Mouse (Mus musculus): ENCODE data around the gene Fbxo47. TPM values are rescaled to one million over a fixed set of nuclear protein-coding genes. Genes with fewer than 3 reads are reported as not detected.

The Fbxo47 gene
- 0.39 TPM in 2 replicates for polyA plus RNA-seq (2015; fragmentation: Nextera tagmentation; extraction: Ambion mirVana)

DNA sequence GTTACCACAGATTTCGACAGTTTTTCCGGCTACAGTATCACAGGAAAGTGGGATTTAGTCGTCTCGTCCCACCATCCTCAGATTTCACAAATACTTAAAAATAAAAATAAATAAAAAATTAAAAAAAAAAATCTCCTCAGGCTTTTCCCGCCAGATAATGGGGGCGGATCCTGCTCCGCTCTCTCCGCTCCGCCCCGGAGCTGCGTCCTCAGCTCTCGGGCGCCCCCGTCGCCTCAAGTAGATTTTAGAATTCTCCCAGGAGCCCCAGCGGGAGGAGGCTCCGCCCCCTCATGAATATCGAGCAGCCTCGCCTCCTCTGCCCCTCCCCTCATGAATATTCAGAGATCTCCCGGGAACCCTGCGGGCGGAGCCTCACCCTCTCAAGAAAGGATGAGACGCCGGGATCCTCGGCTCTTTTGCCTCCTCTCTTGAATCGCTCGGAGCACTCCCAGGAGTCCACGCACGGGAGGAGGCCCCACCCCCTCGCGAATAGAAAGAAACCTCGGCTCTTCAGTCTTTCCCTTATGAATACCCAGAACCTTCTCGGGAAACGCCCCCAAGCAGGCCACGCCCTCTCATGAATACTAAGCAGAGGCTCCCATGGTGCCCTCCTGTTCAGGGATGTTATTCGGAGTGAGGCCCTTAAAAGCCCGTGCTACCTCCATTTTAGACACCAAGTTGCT lies at the start of gene Fbxo47:
Fbxo47 (minus strand) TSS at position 237 of the 683 bp plus-strand sequence.
- Histone ChIP-seq H3K27ac (ENCODE audit: low read length) (peak within 1 kb of the TSS; percentile 87), H3K36me3 (ENCODE audit: control insufficient read depth, insufficient read depth) (no peaks in the 10 kb centered on the region), H3K27me3 (ENCODE audit: control insufficient read depth, insufficient read depth, low read depth, low read length) (no peaks in the 10 kb centered on the region), H3K9ac (ENCODE audit: low read depth, low read length) (peak within 1 kb of the TSS; percentile 72), H3K4me2 (ENCODE audit: low read depth, low read length) (peak within 1 kb of the TSS; percentile 74), H3K4me1 (ENCODE audit: control insufficient read depth, low read depth, low read length) (peaks cover 5% of the 10 kb centered on the region), H3K9me3 (replicated peaks; ENCODE audit: control insufficient read depth, low read length) (no peaks in the 10 kb centered on the region; the same call in 1 of the 2 replicates), H3K4me3 (ENCODE audit: low read depth, low read length) (peak within 1 kb of the TSS; percentile 71)
- peak; percentile 92 for ATAC-seq (ENCODE audit: low read depth)
- under 1% methylated on average over 37 of the region's 37 CpGs for WGBS (ENCODE audit: insufficient replicate concordance)

DNA sequence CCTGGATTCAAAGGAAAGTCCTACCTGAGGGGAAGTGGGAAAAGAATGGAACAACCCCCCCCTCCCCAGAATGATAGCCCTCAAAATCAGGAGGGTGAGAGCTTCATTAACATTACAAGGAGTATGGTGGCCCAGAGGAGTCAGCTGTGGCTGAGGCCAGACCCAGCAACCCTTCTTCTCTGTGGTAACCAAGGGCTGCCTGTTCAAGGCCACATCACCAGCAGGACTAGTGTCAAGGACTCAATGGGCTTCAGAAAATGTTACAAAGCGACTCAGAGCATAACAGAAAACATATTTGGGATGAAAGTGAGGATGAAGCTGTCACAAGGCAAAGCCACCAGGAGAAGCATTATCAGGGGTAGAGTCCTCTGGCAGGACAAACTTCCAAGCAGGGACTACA lies 49.6 kb upstream of the Fbxo47 start:
- Histone ChIP-seq H3K4me2 (ENCODE audit: low read depth, low read length) (no peak overlapping the region), H3K27ac (ENCODE audit: low read length) (no peak overlapping the region), H3K9me3 (replicated peaks; ENCODE audit: control insufficient read depth, low read length) (no peaks in the 10 kb centered on the region), H3K4me3 (ENCODE audit: low read depth, low read length) (no peak overlapping the region), H3K4me1 (ENCODE audit: control insufficient read depth, low read depth, low read length) (peaks cover 4% of the 10 kb centered on the region; the same call in 1 of the 2 replicates), H3K27me3 (ENCODE audit: control insufficient read depth, insufficient read depth, low read depth, low read length) (no peaks in the 10 kb centered on the region; the same call in 1 of the 2 replicates), H3K9ac (ENCODE audit: low read depth, low read length) (no peak overlapping the region), H3K36me3 (ENCODE audit: control insufficient read depth, insufficient read depth) (no peaks in the 10 kb centered on the region)
- 56% methylated on average over 1 of the region's 1 CpGs for WGBS (ENCODE audit: insufficient replicate concordance)
- no peak for ATAC-seq (ENCODE audit: low read depth)

DNA sequence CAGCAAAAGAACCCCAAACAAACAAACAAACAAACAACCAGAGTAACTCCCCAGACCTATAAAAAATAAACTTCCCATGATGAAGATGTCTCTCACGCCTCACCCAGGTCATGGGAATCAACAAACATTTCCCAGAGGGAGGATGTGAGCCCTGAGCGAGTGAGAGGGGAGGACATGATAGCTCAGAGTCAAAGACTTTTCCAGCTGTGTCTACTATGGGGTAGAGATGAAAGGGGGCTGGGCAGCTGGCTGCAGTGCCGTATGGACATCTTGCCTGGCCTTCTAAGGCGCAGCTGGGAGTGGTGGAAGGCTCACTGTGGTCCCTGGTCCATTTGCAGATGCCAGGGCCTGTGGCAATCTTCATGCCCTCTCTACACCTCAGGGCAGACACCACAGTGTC lies 45.0 kb upstream of the Fbxo47 start:
- Histone ChIP-seq H3K9ac (ENCODE audit: low read depth, low read length) (no peak overlapping the region), H3K4me3 (ENCODE audit: low read depth, low read length) (no peak overlapping the region), H3K27ac (ENCODE audit: low read length) (no peak overlapping the region), H3K9me3 (replicated peaks; ENCODE audit: control insufficient read depth, low read length) (no peaks in the 10 kb centered on the region), H3K4me2 (ENCODE audit: low read depth, low read length) (no peak overlapping the region), H3K27me3 (ENCODE audit: control insufficient read depth, insufficient read depth, low read depth, low read length) (no peaks in the 10 kb centered on the region; the same call in 1 of the 2 replicates), H3K4me1 (ENCODE audit: control insufficient read depth, low read depth, low read length) (no peaks in the 10 kb centered on the region), H3K36me3 (ENCODE audit: control insufficient read depth, insufficient read depth) (no peaks in the 10 kb centered on the region)
- 59% methylated on average over 4 of the region's 4 CpGs for WGBS (ENCODE audit: insufficient replicate concordance)
- no peak for ATAC-seq (ENCODE audit: low read depth)

DNA sequence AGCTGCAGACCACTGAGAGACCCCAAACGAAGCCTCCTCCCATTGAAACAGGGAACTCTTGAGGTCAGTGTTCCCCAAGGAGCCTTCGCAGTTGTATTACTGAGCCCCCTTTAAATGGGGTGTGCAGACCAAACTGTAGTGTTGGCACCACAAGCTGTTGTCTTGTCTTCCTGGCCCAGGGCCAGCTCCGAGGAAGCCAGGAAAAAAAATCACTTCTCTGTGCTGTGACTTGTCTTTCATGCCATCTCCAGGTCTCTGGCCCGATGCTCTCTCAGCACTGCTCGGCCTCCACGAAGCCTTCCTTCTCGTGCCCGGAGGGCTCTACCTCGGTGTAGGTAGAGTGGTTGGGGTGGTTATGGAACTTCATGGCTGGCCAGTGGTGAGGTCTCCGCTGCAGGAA lies 40.3 kb upstream of the Fbxo47 start:
- WGBS (ENCODE audit: insufficient replicate concordance): 77% methylated on average over 10 of the region's 10 CpGs
- no peak for ATAC-seq (ENCODE audit: low read depth)
- no peaks in the 10 kb centered on the region; the same call in 1 of the 2 replicates for H3K27me3 ChIP-seq (ENCODE audit: control insufficient read depth, insufficient read depth, low read depth, low read length)

DNA sequence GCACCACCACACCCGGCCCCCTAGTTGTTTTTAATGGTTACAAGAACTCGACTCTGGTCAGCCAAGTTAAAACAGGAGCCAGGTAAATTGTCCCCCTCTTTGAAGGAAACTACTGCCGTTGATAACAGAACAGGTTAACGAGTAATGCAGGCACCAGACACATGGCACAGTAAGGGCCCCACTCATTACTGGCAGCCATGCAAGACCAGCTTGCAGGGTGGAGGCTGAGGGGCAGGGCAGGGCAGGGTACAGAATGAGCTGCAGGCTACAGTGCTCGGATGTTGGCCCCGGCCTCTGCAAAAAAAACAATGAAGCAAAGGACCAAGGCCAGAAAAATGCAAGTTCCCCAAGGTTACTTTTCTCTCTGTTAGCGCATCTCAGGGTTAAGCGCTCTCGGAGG lies 39.7 kb upstream of the Fbxo47 start:
- no peaks in the 10 kb centered on the region for H3K4me1 ChIP-seq (ENCODE audit: control insufficient read depth, low read depth, low read length)
- no peaks in the 10 kb centered on the region for H3K9me3 ChIP-seq (replicated peaks; ENCODE audit: control insufficient read depth, low read length)
- H3K4me3 ChIP-seq (ENCODE audit: low read depth, low read length): no peak overlapping the region
- no peaks in the 10 kb centered on the region for H3K36me3 ChIP-seq (ENCODE audit: control insufficient read depth, insufficient read depth)
- no peak overlapping the region for H3K4me2 ChIP-seq (ENCODE audit: low read depth, low read length)
- H3K27me3 ChIP-seq (ENCODE audit: control insufficient read depth, insufficient read depth, low read depth, low read length): no peaks in the 10 kb centered on the region
- H3K9ac ChIP-seq (ENCODE audit: low read depth, low read length): no peak overlapping the region
- H3K27ac ChIP-seq (ENCODE audit: low read length): no peak overlapping the region
- 64% methylated on average over 9 of the region's 9 CpGs for WGBS (ENCODE audit: insufficient replicate concordance)
- ATAC-seq (ENCODE audit: low read depth): no peak

More for the DNA sequence above, 40.3 kb upstream of the Fbxo47 start:
- H3K4me2 ChIP-seq (ENCODE audit: low read depth, low read length): no peak overlapping the region
- H3K9me3 ChIP-seq (replicated peaks; ENCODE audit: control insufficient read depth, low read length): no peaks in the 10 kb centered on the region
- H3K27ac ChIP-seq (ENCODE audit: low read length): no peak overlapping the region
- H3K4me1 ChIP-seq (ENCODE audit: control insufficient read depth, low read depth, low read length): no peaks in the 10 kb centered on the region
- H3K36me3 ChIP-seq (ENCODE audit: control insufficient read depth, insufficient read depth): no peaks in the 10 kb centered on the region
- H3K4me3 ChIP-seq (ENCODE audit: low read depth, low read length): no peak overlapping the region
- no peak overlapping the region for H3K9ac ChIP-seq (ENCODE audit: low read depth, low read length)

DNA sequence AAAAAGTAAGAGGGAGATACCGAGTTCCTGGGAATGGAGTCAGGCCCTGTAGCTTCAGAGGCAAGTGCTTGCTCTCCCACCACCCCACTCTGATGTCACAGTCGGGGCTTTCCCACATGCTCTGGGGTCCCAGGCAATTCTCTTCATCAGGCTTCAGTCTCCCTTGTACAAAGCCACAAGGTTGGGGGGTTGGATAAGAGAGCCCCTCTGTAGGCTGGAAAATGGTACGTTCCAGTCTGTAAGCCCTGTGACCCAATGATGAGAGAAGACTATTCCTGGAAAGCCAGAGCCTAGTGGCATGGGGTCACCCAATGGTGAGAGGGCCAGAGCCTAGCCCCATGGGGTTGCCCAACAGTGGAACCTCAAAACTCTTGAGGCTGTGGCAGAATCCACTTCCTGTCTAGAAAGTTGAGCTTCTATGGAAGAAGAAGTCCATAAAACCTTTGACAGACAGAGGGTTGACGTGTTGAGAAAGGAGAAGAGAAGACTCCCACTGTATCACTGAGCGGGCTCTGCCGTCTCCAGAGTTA lies 32.1 kb upstream of the Fbxo47 start:
- no peak overlapping the region for H3K4me3 ChIP-seq (ENCODE audit: low read depth, low read length)
- no peaks in the 10 kb centered on the region for H3K9me3 ChIP-seq (replicated peaks; ENCODE audit: control insufficient read depth, low read length)
- H3K9ac ChIP-seq (ENCODE audit: low read depth, low read length): no peak overlapping the region
- no peaks in the 10 kb centered on the region for H3K27me3 ChIP-seq (ENCODE audit: control insufficient read depth, insufficient read depth, low read depth, low read length)
- H3K4me2 ChIP-seq (ENCODE audit: low read depth, low read length): no peak overlapping the region
- H3K36me3 ChIP-seq (ENCODE audit: control insufficient read depth, insufficient read depth): no peaks in the 10 kb centered on the region
- ATAC-seq (ENCODE audit: low read depth): no peak
- no peaks in the 10 kb centered on the region for H3K4me1 ChIP-seq (ENCODE audit: control insufficient read depth, low read depth, low read length)
- 69% methylated on average over 6 of the region's 6 CpGs for WGBS (ENCODE audit: insufficient replicate concordance)
- no peak overlapping the region for H3K27ac ChIP-seq (ENCODE audit: low read length)

DNA sequence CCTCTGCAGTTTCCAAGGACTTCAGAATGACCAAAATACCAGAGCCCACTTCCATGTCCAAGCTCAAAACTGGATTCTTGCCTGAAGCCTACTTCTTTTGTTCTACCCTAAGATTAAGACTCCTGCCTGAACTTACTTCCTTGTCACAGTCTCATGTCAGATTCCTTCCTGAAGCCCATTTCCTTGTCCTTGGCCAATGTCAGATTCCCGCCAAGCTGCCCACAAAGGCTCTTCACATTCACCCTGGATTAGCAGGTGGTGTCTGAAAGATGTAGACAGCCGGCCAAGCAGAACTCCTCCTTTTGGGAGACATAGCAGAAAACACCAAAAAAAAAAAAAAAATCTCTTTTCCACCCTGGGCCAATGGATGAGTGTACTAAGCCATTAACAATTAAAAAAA lies 31.5 kb upstream of the Fbxo47 start:
- no peaks in the 10 kb centered on the region for H3K27me3 ChIP-seq (ENCODE audit: control insufficient read depth, insufficient read depth, low read depth, low read length)
- H3K4me1 ChIP-seq (ENCODE audit: control insufficient read depth, low read depth, low read length): no peaks in the 10 kb centered on the region
- no peak overlapping the region for H3K27ac ChIP-seq (ENCODE audit: low read length)
- ATAC-seq (ENCODE audit: low read depth): no peak
- no peak overlapping the region for H3K4me2 ChIP-seq (ENCODE audit: low read depth, low read length)
- no peaks in the 10 kb centered on the region for H3K36me3 ChIP-seq (ENCODE audit: control insufficient read depth, insufficient read depth)
- 59% methylated on average over 2 of the region's 2 CpGs for WGBS (ENCODE audit: insufficient replicate concordance)
- no peak overlapping the region for H3K9ac ChIP-seq (ENCODE audit: low read depth, low read length)
- H3K4me3 ChIP-seq (ENCODE audit: low read depth, low read length): no peak overlapping the region
- H3K9me3 ChIP-seq (replicated peaks; ENCODE audit: control insufficient read depth, low read length): no peaks in the 10 kb centered on the region

DNA sequence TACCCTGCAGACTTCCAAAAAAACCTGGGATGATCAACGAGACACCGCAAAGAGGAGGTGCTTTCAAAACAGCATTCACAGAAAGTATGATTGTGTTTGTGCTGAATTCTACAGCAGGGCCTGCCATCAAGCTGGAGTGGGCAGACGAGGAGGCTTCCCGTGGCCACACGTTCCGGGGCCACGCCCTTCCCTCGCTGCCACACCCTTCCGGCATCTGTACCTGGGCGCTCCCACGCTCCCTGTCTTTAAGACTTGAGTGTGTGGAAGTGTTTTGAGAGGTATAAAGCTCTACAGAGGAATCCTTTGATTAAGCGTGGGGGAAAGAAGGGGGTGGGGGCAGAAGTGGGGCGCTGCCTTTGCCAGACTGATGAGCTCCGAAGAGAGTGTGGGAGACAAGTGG lies 29.2 kb upstream of the Fbxo47 start:
- whole genome bisulfite sequencing (ENCODE audit: insufficient replicate concordance): 58% methylated on average over 14 of the region's 14 CpGs
- H3K27ac ChIP-seq (ENCODE audit: low read length): no peak overlapping the region
- no peak for ATAC-seq (ENCODE audit: low read depth)
- H3K4me1 ChIP-seq (ENCODE audit: control insufficient read depth, low read depth, low read length): no peaks in the 10 kb centered on the region
- no peak overlapping the region for H3K4me2 ChIP-seq (ENCODE audit: low read depth, low read length)
- no peaks in the 10 kb centered on the region for H3K27me3 ChIP-seq (ENCODE audit: control insufficient read depth, insufficient read depth, low read depth, low read length)
- no peaks in the 10 kb centered on the region for H3K9me3 ChIP-seq (replicated peaks; ENCODE audit: control insufficient read depth, low read length)
- no peak overlapping the region for H3K4me3 ChIP-seq (ENCODE audit: low read depth, low read length)
- no peak overlapping the region for H3K9ac ChIP-seq (ENCODE audit: low read depth, low read length)
- H3K36me3 ChIP-seq (ENCODE audit: control insufficient read depth, insufficient read depth): no peaks in the 10 kb centered on the region

DNA sequence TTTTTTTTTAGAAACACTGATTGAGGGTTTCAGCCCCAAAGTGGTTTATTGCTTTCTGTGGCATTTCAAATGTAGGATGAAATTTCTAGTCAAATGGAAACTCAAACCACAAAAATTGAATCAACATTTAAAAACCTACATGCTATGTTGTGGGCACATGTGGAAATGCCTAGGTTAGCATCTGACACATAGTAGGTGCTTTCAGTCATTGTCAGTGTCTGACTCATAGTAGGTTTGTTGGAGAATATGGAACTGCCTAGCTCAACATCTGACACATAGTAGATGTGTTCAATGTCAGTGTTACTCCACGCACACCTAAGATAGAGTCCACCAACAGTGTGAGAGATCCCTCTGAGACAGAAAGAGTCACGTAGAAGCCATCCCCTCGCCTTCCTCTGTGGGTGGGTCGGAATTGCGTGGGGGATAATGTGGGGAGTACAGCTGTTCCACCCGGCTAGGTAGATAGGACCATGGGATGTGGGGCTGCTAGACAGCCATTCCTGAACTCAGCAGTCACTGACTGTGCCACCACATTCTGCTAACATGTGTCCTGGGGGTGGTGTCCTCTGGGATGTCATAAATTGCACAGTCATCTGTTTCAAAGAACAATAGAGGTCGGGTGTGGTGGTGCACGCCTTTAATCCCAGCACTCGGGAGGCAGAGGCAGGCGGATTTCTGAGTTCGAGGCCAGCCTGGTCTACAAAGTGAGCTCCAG lies 24.8 kb upstream of the Fbxo47 start:
- Histone ChIP-seq H3K4me1 (ENCODE audit: control insufficient read depth, low read depth, low read length) (no peaks in the 10 kb centered on the region), H3K27me3 (ENCODE audit: control insufficient read depth, insufficient read depth, low read depth, low read length) (no peaks in the 10 kb centered on the region), H3K4me3 (ENCODE audit: low read depth, low read length) (no peak overlapping the region), H3K36me3 (ENCODE audit: control insufficient read depth, insufficient read depth) (no peaks in the 10 kb centered on the region), H3K9ac (ENCODE audit: low read depth, low read length) (no peak overlapping the region), H3K4me2 (ENCODE audit: low read depth, low read length) (no peak overlapping the region), H3K27ac (ENCODE audit: low read length) (no peak overlapping the region), H3K9me3 (replicated peaks; ENCODE audit: control insufficient read depth, low read length) (no peaks in the 10 kb centered on the region)
- WGBS (ENCODE audit: insufficient replicate concordance): 60% methylated on average over 11 of the region's 11 CpGs
- ATAC-seq (ENCODE audit: low read depth): no peak

All from liver, embryonic 16.5 days (tissue).